Mouse (Mus musculus): ENCODE data around the gene Ccnc.

GRCm38 (mm10) chr4:21695638-21696254, 31.8 kb upstream of the Ccnc start:
- peak; percentile 54 for TF ChIP-seq CTCF (IDR thresholded peaks at IDR 0.05; ENCODE audit: low read depth)
- no peak for TF ChIP-seq EP300 (IDR thresholded peaks at IDR 0.05; ENCODE audit: low read depth)

Data from heart, postnatal 0 days (tissue).